Mouse (Mus musculus) heart, adult 2 months (tissue): ENCODE results near the gene Ttc39a.

Source experiments
- CTCF ChIP-seq: fragments of 200-600 bp; IDR thresholded peaks from 2 replicates; pipeline ENCODE4 v1.8.1; 2022; ENCODE audit warnings: antibody characterized with exemption, mild to moderate bottlenecking, moderate library complexity
- EP300 ChIP-seq: fragments of 200-500 bp; IDR thresholded peaks from 2 replicates; pipeline ENCODE4 v1.6.1; 2011; ENCODE audit warnings: low read depth, low read length, control low read depth; ENCODE audit not compliant: insufficient read depth
- POLR2A ChIP-seq: fragments of 200-500 bp; IDR thresholded peaks from 2 replicates; pipeline ENCODE4 v1.6.1; 2011; ENCODE audit warnings: mild to moderate bottlenecking, low read depth, low read length, control low read depth; ENCODE audit not compliant: insufficient read depth

- TF ChIP-seq POLR2A (no peak), CTCF (no peak), EP300 (no peak)
Observed at GRCm38 (mm10) chr4:109382457-109382856, 24.0 kb upstream of the Ttc39a start.
